Mouse (Mus musculus) stomach, postnatal 0 days (tissue): ENCODE results near the gene Coa4. TPM values are rescaled to one million over a fixed set of nuclear protein-coding genes. Genes with fewer than 3 reads are reported as not detected.

ENCODE experiments used
- ATAC-seq: fragments of 200-750 bp; cut with Nextera tagmentation; 2 replicates; pipeline ENCODE4 v1.8.0; 2017; ENCODE audit not compliant: low FRiP score, low TSS enrichment
- DNase-seq: peaks from one replicate; pipeline ENCODE4 v3.0.0-alpha.2; 2016; ENCODE audit warnings: low spot score
- H3K27ac ChIP-seq: fragments of 300-500 bp; sonication (generic); replicated peaks from 2 replicates; pipeline ENCODE4 v1.5.1; 2014; ENCODE audit warnings: mild to moderate bottlenecking, control low read depth
- H3K27me3 ChIP-seq: fragments of 300-500 bp; sonication (generic); 2 replicates; pipeline ENCODE4 v1.6.1; 2014; ENCODE audit warnings: low read length; ENCODE audit not compliant: control insufficient read depth, insufficient read depth
- H3K36me3 ChIP-seq: fragments of 300-500 bp; sonication (generic); 2 replicates; pipeline ENCODE4 v1.6.1; 2014; ENCODE audit warnings: low read length, mixed read lengths; ENCODE audit not compliant: control insufficient read depth, insufficient read depth
- H3K4me1 ChIP-seq: fragments of 300-500 bp; sonication (generic); replicated peaks from 2 replicates; pipeline ENCODE4 v1.6.1; 2014; ENCODE audit warnings: antibody characterized with exemption; ENCODE audit not compliant: control insufficient read depth, insufficient read depth
- H3K4me2 ChIP-seq: fragments of 300-500 bp; sonication (generic); replicated peaks from 2 replicates; pipeline ENCODE4 v1.6.1; 2014; ENCODE audit warnings: low read depth, mild to moderate bottlenecking, control low read depth, moderate library complexity
- H3K4me3 ChIP-seq: fragments of 300-500 bp; sonication (generic); 2 replicates; pipeline ENCODE4 v1.5.1; 2014; ENCODE audit warnings: low read depth, low read length, control low read depth
- H3K9ac ChIP-seq: fragments of 300-500 bp; sonication (generic); 2 replicates; pipeline ENCODE4 v1.6.1; 2014; ENCODE audit warnings: mild to moderate bottlenecking, low read length, control low read depth, mixed read lengths
- H3K9me3 ChIP-seq: fragments of 300-500 bp; sonication (generic); 2 replicates; pipeline ENCODE4 v1.6.1; 2016; ENCODE audit warnings: low read length; ENCODE audit not compliant: control insufficient read depth
- CTCF ChIP-seq: IDR thresholded peaks from 2 replicates; pipeline ENCODE4 v1.5.1; 2016; ENCODE audit warnings: antibody characterized with exemption, low read depth, mild to moderate bottlenecking, moderate library complexity
- EP300 ChIP-seq: optimal IDR thresholded peaks from 2 replicates; pipeline ENCODE3; 2016; ENCODE audit warnings: antibody characterized with exemption
- WGBS: fragments of 180-500 bp; shearing (Covaris S2); extraction: QIAGEN DNeasy Blood & Tissue Kit; methylation state at CpG from one replicate; pipeline ENCODE4 v1.1.7; 2014; 5-methylcytosine and 5-hydroxymethylcytosine counted together
- polyA plus RNA-seq: library from polyadenylated mRNA; unstranded; fragments of >200 nt; fragmentation: Nextera tagmentation; extraction: Ambion mirVana; gene quantifications from 2 replicates; pipeline ENCODE4 v1.2.1, GENCODE M21; 2015

The Coa4 gene
- polyA plus RNA-seq, 1 experiment from 2014 or later, result 25.2 TPM

DNA sequence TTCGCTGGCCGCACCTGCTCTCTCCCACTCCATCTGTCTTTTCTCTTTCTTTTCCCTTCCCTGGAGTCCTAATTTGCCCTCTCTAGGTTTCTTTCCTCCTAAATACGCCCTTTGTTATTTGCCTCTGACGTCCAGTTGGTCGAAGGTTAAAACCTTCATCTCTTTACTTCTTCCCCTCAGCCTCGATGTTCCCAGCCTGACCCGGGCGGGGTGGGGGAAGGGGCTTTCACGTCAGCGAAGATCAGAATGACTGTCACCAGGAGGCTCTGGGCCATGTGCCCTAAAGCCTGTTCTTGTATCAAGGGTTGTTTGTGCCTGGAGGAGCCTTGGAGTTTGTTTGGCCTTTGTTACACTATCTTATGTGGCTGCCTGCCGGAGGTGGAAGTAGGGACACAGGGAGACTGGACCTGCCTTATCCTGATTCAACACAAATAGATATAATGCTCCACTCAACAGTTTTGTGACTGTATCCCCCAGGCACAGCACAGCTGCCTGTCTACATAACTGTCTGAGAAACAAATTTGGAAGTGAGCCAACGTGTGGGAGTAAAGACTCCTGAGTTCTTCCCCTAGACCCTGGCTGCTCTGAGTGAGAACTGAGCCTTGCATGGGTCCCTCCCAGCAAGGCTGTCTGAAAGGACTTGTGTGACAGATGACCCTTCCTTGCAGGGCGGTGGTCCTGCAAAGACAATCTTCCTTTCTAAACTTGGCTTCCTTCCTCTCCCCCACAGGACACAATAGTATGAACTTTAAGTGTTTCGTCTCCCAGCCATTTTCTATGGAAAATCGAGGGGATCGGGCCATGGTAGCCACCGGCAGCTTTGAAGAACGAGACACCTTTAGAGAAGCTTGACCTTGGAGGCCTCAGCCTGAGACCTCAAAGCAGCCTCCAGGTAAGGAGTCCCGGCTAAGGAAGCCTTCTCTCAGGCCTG, 43.1 kb upstream of the Coa4 start:
- peak; percentile 55 for DNase-seq
- ATAC-seq, result peak; percentile 2; the same call in 1 of the 2 replicates
- peaks cover 13% of the 10 kb centered on the region; the same call in 1 of the 2 replicates for H3K36me3 ChIP-seq
- WGBS, result 20% methylated on average over 19 of the region's 19 CpGs
- peak overlapping the region; percentile 88 for H3K27ac ChIP-seq
- no peaks in the 10 kb centered on the region for H3K27me3 ChIP-seq
- H3K9ac ChIP-seq, result peak overlapping the region; percentile 72
- H3K4me1 ChIP-seq, result peaks cover 7% of the 10 kb centered on the region
- peak overlapping the region; percentile 55 for H3K4me3 ChIP-seq
- no peaks in the 10 kb centered on the region for H3K9me3 ChIP-seq
- peak overlapping the region; percentile 78 for H3K4me2 ChIP-seq
- TF ChIP-seq CTCF (no peak), EP300 (no peak)

DNA sequence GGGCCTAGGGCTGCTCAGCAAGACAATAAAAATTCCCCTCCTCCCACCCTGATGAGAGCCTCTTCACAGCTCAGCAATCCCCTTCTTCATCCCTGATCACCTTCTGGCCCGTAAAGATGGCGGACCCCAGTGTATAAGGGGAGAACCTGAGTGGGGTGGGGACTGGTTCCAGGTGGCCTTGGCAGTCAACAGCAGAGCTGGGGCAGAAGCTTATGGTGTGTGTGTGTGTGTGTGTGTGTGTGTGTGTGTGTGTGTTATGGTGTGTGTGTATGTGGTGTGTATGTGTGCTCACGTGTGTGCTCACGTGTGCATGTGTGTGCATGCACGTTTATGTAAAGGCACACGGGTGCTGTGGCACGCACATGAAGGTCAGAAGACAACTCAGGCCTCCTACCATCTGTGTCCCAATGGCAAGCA, 42.4 kb upstream of the Coa4 start:
- Histone ChIP-seq H3K27ac (peak overlapping the region; percentile 88), H3K9me3 (no peaks in the 10 kb centered on the region), H3K4me1 (peaks cover 7% of the 10 kb centered on the region), H3K4me2 (peak overlapping the region; percentile 78), H3K27me3 (no peaks in the 10 kb centered on the region), H3K4me3 (peak overlapping the region; percentile 55), H3K36me3 (peaks cover 16% of the 10 kb centered on the region; the same call in 1 of the 2 replicates), H3K9ac (peak overlapping the region; percentile 72)
- WGBS, result 60% methylated on average over 7 of the region's 7 CpGs
- ATAC-seq (no peak), DNase-seq (no peak)
- TF ChIP-seq CTCF (no peak), EP300 (no peak)

DNA sequence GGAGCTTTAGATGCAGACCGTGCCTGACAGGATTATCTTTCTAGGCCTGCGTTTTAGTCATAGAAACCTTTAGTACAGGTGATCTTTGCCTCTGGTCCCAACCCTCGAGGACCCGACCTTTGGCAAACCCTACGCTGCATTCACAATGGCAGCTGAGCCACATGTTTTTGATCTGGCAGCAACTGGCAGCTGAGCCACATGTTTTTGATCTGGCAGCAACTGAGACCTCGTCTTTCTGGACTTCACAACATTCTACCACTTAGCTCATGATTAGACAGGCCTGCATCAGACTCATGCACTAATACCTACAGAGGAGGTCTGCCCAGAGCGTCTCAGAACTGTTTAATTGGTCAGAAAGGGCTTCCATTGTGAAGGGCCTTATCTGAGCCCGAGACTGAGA, 41.8 kb upstream of the Coa4 start:
- no peak for TF ChIP-seq EP300
- TF ChIP-seq CTCF, result no peak
- H3K4me3 ChIP-seq, result peak overlapping the region; percentile 55
- peaks cover 21% of the 10 kb centered on the region; the same call in 1 of the 2 replicates for H3K36me3 ChIP-seq
- H3K9me3 ChIP-seq, result no peaks in the 10 kb centered on the region
- peak overlapping the region; percentile 51; the same call in 1 of the 2 replicates for H3K9ac ChIP-seq
- H3K4me2 ChIP-seq, result peak overlapping the region; percentile 78
- ATAC-seq (no peak), DNase-seq (no peak)
- peaks cover 7% of the 10 kb centered on the region for H3K4me1 ChIP-seq
- peak overlapping the region; percentile 88 for H3K27ac ChIP-seq
- 30% methylated on average over 8 of the region's 8 CpGs for WGBS
- no peaks in the 10 kb centered on the region for H3K27me3 ChIP-seq

DNA sequence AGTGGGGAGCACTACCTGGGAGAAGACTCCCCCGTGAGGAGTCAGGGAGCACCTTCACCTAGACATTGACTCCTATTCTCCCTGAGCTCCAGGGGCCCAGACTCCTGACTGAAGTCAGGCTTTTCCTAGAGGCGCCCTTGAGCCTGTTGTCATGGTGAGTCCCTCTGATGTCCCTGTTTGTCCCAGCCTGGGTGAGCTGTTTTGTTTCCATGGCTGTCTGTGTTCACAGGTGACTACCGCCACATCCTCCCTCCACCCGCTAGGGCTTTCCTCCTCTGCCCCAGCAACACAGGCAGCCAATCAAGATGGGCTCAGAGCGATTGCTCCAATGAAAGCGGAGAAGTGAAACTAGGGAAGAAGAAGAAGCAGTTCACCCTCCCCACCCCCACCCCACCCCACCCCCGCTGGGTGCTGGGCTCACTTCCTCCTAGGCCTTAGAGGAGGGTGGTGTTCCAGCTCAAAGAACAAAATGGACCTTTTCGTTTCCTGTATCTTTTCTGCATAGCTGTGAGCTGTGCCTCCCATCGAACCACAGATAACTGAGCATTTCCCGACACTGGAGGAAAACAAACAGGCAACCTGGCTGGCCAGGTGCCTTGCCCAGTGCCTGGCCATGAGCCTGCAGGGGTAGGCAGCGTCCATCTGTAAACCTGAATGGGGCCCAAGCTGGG, 41.2 kb upstream of the Coa4 start:
- Histone ChIP-seq H3K4me1 (peaks cover 7% of the 10 kb centered on the region), H3K4me2 (peak overlapping the region; percentile 78), H3K4me3 (peak overlapping the region; percentile 55), H3K27me3 (no peaks in the 10 kb centered on the region), H3K27ac (peak overlapping the region; percentile 88), H3K9me3 (no peaks in the 10 kb centered on the region), H3K9ac (peak overlapping the region; percentile 51), H3K36me3 (peaks cover 21% of the 10 kb centered on the region; the same call in 1 of the 2 replicates)
- 28% methylated on average over 11 of the region's 11 CpGs for WGBS
- TF ChIP-seq CTCF (peak; percentile 35), EP300 (no peak)
- DNase-seq, result peak; percentile 91
- peak; percentile 78 for ATAC-seq

GRCm38 (mm10) chr7:100496371-100496770, 40.5 kb upstream of the Coa4 start:
- Histone ChIP-seq H3K9me3 (no peaks in the 10 kb centered on the region), H3K4me2 (peak overlapping the region; percentile 78), H3K4me1 (peaks cover 7% of the 10 kb centered on the region), H3K9ac (peak overlapping the region; percentile 31; the same call in 1 of the 2 replicates), H3K36me3 (peaks cover 21% of the 10 kb centered on the region; the same call in 1 of the 2 replicates), H3K27me3 (no peaks in the 10 kb centered on the region), H3K4me3 (peak overlapping the region; percentile 55; the same call in 1 of the 2 replicates), H3K27ac (peak overlapping the region; percentile 76)
- ATAC-seq, result no peak
- WGBS, result 53% methylated on average over 6 of the region's 6 CpGs
- no peak for DNase-seq
- no peak for TF ChIP-seq CTCF
- TF ChIP-seq EP300, result no peak
